Mouse (Mus musculus) cerebellum, adult 9-11 months (tissue): ENCODE data around the gene Fgfr2.

Experiments used
- DNase-seq: peaks from one replicate; pipeline ENCODE4 v3.0.0; 2022

The Fgfr2 gene

GRCm38 (mm10) chr7:132380634-132381336 lies 742.4 kb downstream of the Fgfr2 start:
- no peak for DNase-seq

GRCm38 (mm10) chr7:132377913-132378312 lies 745.2 kb downstream of the Fgfr2 start:
- no peak for DNase-seq

- DNase-seq = peak; percentile 15
Observed at GRCm38 (mm10) chr7:132373594-132374378, 749.4 kb downstream of the Fgfr2 start.

GRCm38 (mm10) chr7:132372752-132373513 lies 750.2 kb downstream of the Fgfr2 start:
- peak; percentile 69 for DNase-seq

- DNase-seq = no peak
Observed at GRCm38 (mm10) chr7:132371832-132372231, 751.3 kb downstream of the Fgfr2 start.

GRCm38 (mm10) chr7:132369784-132370183 lies 753.4 kb downstream of the Fgfr2 start:
- DNase-seq = no peak

- DNase-seq = no peak
Observed at GRCm38 (mm10) chr7:132368859-132369258, 754.3 kb downstream of the Fgfr2 start.

GRCm38 (mm10) chr7:132367344-132367743 lies 755.8 kb downstream of the Fgfr2 start:
- DNase-seq = no peak

GRCm38 (mm10) chr7:132365703-132366384 lies 757.3 kb downstream of the Fgfr2 start:
- DNase-seq = no peak

GRCm38 (mm10) chr7:132365111-132365510 lies 758.0 kb downstream of the Fgfr2 start:
- DNase-seq = no peak

GRCm38 (mm10) chr7:132364506-132364905 lies 758.6 kb downstream of the Fgfr2 start:
- no peak for DNase-seq

- no peak for DNase-seq
Observed at GRCm38 (mm10) chr7:132360336-132360735, 762.8 kb downstream of the Fgfr2 start.

GRCm38 (mm10) chr7:132358709-132359108 lies 764.4 kb downstream of the Fgfr2 start:
- no peak for DNase-seq

GRCm38 (mm10) chr7:132358250-132358649 lies 764.9 kb downstream of the Fgfr2 start:
- DNase-seq = no peak

- DNase-seq = no peak
Observed at GRCm38 (mm10) chr7:132357841-132358237, 765.3 kb downstream of the Fgfr2 start.

GRCm38 (mm10) chr7:132356881-132357840 lies 766.0 kb downstream of the Fgfr2 start:
- DNase-seq = no peak

- DNase-seq = no peak
Observed at GRCm38 (mm10) chr7:132356185-132356584, 767.0 kb downstream of the Fgfr2 start.

GRCm38 (mm10) chr7:132355767-132356166 lies 767.4 kb downstream of the Fgfr2 start:
- DNase-seq = no peak

GRCm38 (mm10) chr7:132349075-132349572 lies 774.0 kb downstream of the Fgfr2 start:
- no peak for DNase-seq

- DNase-seq = no peak
Observed at GRCm38 (mm10) chr7:132347273-132348045, 775.7 kb downstream of the Fgfr2 start.
